Mouse (Mus musculus) left cerebral cortex, adult 9 months (tissue): ENCODE measurements at regions not wholly inside any gene's neighbourhood (a gene's known extent, or its start where the extent isn't known, plus 50 kb on each side); places are given as distances from the start of the nearest gene placed in this dataset.

Source experiments
- DNase-seq, 2 experiments: peaks; one replicate each; pipeline ENCODE4 v3.0.0; 2022; ENCODE audit warnings: low spot score in 2 of 2

DNA sequence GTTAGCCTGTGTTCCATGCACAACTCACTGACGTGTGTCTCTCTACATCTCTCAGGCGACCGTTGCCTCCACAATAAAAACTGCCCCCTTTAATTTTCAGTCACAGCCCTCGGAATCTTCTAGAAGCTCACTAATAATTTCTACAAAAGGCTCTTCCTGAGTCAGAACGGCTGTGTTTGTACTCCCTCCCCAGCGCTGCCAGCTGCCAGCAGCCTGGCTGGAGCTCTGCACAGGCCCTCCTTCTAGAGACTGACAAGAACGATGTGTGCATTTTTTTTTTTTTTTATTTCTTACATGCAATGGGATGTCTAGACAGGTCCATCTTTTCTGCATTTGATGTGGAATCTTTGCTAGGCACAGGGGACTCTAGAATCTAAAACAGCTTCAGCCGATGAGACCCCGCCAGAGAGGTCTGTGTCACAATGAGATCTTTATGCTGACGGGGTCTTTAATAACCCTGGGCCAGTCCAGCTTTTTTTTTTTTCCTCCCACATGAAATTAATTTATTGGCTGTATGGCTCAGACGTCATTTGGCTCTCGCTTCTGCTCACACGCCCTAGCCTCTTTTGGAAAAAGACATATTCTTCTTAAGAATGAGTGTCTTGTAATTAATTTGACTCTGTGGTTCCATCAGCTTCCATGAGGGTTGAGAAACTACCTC is 185.8 kb upstream of the Zfp507 start:
- DNase-seq, result no peak

DNA sequence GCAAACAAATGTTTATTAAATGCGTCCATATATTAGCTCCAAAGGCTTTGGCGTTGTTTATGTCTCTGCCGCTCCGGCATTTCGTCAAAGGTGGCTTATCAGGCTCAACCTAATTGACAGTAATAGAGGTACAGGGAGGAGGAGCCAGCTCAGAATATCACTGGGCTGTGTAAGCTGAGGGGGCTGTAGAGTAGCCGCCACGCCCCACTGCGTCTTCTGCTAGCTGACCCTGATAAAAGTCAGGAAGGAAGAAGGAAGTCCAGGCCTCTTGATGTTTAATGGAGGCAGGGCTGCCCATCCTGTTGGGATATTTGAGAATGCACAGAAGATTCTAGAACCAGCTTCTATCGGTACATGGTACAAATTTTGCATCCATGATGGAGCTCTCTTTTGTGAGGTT is 175.2 kb upstream of the Zfp507 start:
- DNase-seq, result no peak

DNA sequence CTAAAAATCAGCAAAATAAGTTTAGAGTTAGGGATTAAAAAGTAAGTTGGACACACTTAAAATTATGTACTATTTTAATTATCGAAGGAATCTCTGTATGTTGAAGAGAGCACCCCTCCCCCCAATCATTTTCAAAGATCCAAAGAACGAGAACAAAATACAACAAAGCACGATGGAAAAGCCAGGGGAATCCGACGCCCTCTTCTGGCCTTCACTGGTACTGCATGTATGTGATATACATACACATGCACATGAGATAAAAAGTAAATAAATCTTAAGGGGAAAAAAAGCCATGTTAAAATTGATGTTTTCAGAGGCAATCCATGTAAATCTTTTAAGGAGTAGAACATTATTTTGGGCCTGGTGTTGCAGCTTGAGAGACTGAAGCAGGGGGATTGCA is 155.9 kb upstream of the Zfp507 start:
- DNase-seq, result no peak

DNA sequence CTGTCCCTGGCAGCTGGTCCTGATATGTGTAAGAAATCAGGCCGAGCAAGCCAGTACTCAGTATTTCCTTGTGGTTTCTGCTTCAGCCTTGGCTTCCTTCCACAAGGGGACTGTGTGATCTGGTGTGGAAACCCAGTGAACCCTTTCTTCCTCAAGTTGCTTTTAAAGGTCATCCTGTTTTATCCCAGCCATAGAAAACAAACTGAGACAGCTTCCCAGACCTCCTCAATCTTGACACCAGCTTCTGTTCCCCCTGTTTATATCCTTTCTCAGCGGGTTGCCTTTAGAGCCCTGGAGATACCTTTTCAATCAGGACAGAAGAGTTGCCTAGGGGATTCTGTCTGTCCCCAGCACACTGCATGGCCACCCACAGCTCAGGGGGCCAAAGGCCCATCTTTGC is 155.2 kb upstream of the Zfp507 start:
- DNase-seq, result no peak

DNA sequence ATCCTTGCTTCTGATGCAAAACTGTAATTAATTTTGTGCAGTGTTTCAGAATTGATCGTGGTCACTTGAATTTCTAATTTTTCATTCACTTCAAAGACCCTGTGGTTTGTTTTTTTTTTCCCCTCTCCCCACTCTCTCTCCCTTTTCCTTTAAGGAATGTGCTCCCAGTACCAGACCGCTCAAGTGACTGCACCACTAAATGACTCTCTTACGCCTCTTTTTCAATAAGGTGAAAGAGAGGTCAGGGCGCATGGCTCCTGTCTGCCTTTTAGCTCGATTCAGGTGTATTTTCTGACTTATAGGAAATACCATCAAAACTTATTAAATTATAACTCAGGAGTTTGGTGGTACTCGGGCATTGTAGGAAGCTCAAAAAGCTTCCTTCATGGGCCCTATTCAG is 146.0 kb upstream of the Zfp507 start:
- no peak for DNase-seq

DNA sequence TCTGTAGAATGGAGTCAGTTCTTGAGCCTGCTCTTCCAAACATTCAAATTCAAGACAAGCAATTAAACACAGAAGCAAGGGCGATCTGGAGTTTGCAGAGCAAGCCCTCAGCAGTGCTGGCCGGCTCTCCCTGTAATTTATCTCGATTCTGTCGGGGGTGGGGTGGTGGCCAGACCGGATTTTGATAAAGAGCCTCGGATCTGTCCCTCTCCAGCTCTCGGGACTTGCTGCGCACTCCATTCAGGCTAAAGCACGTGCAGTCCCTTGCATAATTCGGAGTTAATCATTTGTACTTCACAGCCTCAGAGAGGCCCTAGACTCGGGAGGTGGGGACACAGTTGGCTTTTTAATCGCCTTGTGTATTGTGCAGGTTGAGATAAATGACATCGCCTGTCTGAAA is 145.6 kb upstream of the Zfp507 start:
- DNase-seq, result no peak

DNA sequence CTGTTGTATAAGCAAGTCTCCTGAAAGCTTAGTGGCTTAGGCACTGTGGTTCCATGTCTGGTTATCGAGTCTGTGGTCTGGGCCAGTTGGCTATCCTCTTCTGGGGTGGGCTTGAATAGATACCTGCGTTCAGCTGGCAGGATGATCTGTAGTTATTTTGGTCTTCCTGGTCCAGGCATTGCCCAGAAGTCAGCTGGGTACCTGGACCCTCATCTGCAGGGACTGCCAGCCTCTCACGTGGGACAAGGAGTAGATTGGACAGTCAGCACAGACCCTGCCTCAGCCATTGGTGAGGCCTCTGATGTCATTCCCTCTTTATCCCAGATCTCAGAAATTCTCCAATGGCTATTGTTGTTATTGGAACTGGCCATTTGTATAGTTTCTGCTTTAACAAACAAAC is 138.3 kb upstream of the Zfp507 start:
- no peak for DNase-seq

DNA sequence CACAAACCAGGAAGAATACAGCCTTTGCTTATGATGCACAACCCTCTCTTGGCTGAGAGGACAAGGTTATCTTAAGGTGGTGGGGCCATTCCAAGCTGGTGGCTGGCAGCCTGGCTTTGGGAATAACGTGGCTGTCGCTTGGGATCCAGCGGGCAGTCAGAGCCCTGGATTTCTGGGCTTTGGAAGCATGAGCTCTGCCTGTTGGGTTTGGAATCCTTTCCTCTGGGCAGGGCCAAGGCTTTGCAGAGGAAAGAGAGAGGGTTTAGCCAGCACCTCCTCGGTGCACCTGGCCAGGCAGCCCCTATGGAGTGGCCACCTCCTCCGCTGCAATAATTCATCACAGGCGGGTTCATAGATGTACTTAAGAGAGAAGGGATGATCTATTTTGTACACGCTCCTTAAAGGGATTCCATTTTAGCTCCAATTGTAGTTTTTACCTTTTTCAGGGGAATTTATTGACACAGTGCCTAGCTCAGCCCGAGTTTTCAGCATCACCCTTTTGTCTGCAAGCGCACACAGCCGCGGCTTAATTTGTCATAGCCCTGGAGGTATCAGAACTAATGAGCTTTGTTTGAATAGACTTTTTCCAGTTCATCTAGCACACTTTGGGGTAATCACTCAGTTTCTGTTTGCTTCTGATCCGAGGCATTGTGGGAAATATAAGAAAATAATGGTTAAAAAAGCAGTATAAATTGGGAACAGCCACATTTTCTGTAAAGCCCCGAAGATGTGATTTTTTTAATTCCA is 135.5 kb upstream of the Zfp507 start:
- no peak for DNase-seq

DNA sequence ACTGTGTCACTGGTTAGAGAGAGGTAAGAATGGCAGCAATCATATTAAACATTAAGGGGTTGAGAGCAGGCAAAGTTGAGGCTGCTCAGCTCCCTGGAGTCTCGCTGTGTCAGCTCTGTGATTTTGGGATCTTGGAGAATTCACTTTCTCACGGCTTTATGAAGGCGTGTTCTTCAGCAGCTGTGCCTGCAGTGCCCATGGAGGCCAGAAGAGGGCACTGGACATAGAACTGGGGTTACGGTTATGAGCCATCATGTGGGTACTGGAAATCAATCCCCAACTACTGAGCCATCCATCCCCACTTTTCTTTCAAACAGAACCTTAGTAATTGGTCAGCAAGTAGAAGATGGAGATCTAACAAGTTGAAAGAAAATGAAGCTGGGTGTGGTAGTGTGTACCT is 123.9 kb upstream of the Zfp507 start:
- DNase-seq, result no peak

DNA sequence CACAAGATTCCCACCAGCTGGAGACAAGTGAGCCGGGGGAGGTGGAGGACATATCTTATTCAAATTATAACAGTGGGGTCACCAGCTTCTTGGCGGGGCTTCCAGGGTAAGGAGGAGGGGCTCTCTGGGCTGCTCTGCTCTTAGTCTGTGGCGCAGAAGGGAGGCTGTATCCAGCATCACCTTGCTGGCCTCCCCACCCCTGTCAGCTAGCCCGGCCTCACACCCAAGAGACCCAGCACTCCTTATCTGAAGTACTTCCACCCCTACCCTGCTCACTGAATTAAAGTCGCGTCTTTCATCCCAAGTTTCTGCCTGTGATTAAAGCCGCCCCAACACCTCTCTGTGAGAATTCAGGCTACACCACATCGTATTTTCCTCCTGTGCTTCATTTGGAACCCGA is 119.8 kb upstream of the Zfp507 start:
- DNase-seq, result no peak

DNA sequence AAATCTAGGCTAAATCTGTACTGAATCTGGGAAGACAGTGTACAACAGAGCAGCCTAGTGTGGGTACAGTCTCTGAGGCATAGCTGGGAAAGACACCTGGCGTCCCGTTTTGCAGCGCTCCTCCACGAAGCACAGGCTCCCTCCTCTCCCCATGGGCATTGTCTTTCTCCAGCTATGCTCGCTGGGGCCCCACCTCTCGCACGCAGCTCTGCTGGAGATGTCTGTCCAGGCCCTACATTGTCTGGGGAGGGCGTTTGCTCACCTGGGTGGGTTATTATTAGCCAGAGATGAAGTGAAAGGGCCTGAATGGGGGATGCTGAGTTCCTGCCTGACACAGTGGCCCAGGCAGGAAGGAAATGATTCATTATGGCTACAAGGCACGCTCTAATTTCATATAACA is 118.1 kb upstream of the Zfp507 start:
- no peak for DNase-seq

DNA sequence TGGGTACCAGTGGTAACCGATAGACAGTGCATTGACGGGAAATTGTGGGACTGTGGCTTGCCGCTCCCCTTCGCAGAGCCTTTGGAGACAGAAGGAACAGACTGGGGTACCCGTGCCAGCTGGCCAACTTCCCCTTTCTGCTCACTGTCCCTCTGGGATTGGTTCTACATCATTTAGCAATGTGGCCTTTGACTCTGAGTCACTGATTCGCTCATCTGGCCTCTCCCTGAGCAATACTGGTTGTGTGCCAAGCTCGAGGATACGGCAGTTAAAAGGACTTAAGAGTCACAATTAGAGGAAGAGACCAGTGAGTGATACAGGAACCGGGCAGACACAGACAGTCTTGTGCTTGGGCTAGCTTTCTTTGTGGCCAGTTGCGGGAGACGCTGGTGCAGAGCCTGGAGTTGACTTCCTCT is 117.4 kb upstream of the Zfp507 start:
- no peak for DNase-seq

DNA sequence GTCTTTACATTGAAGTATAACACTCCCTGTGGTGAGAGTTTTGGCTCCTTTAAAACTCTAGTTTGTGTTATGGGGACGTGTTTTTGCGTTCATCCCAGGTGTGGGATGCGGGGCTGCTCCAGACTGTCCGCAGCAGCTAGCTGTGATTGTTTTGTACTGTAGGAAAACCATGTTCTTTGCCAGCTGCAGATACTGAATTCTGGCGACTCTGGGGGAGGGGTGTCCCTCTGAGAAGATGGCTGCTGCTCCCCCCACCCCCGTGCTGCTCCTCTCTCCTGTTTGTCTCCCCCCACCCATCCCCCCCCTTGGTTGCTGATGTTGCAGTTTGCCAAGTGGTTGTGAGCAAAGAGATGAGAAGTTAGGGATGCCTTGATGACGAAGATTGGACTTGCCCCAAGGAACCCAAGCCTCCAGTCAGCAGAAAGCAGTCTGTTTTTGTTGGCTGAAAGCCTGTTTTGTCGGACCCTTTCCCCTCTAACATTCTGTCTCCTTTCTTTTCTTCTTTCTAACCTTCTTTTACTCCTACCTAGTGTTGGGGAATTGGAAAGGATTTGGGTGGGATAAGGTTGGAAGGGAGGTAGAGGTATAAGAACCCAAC is 107.4 kb upstream of the Zfp507 start:
- no peak for DNase-seq

DNA sequence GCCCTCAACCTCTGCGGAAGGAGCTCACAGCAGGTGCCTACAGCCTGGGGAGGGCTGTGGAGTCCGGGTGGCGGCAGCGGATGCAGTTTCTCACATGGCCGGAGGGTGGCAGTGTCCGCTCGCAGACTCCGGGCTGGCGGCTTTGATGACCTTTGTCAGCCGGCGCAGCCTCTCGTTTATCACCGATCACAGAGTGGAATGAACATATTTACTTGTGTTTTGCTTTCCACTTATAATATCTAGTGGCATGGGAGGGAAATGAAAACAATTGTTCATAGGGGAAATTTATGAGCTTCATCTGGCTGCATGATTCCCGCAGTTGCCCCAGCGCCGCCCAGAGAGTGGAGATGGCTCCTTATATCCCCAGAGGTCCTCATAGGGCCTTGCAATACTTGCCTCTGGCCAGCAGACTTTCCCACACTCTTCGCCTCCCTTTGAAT is 99.2 kb upstream of the Zfp507 start:
- DNase-seq, result peak in 1 of 2 experiments; percentile 75

DNA sequence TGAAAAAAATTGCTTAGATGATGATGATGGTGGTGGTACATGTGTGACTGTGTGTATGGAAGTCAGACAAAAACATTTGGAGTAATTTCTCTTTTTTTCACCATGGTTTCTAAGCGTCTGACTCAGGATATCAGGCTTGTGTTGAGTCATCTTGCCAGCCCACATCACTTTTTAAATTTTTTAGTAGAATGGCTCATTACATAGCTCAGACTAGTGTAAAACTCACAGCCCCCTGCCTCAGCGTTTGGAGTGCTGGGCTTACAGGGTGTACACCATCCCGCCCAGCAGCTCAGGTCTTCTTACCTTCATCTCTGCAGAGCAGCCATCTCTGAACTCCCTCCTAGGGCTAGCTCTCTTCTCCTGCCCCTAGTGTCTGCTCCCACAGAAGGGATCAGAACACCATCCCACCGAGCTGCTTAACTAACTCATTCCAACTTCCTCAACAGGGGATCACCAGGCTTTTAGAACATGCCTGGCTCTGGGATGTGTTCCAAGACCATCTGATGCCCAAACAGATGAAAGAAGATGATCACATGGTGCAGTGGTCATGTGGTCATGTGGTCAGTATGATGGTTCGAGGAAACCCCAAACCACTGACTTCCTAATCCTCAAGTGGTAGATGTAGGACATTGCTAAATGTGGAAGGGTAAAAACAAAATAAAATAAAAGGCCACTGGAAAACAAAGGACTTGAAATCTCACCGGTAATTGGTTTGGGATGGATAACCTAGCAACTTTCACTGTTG is 96.1 kb upstream of the Zfp507 start:
- DNase-seq, result no peak

DNA sequence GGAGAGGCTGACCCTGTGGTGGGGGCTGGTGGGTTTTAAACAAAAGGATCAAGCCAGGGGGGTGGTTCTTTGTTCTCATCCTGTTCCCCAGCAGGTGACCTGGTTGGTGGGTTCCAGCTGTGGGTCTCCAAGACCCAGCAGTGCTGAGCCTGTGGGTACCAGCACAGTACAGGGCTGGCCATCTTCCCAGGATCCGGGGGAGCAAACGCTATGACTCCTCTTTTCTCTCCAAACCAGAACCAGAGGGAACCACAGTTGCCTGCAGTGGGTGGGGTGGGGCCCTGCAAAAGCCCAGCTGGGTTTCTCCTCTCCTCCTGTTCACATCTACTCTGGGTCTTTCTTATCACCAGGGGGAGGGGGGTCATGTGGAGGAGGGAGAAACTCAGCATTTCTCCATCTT is 90.5 kb upstream of the Zfp507 start:
- peak in 1 of 2 experiments; percentile 45 for DNase-seq

DNA sequence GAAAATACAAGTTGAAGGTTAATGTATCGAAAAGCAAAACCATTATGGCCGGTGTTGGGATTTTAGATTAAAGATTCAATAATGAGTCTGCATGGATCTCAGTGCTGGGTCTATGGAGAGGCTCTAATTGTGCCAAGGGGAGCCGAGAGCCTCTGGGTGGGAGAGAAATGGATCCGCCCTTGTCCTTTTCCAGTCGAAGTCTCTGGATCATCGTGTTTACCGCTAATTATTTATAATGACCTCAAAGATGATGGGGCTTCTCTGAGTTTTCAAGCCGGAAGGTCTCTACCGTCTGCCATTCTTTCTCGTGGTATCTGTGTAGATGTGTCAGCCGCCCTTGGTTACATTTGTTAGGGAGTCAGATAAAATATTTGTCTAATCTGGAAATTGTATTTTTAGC is 83.2 kb upstream of the Zfp507 start:
- DNase-seq, result no peak

DNA sequence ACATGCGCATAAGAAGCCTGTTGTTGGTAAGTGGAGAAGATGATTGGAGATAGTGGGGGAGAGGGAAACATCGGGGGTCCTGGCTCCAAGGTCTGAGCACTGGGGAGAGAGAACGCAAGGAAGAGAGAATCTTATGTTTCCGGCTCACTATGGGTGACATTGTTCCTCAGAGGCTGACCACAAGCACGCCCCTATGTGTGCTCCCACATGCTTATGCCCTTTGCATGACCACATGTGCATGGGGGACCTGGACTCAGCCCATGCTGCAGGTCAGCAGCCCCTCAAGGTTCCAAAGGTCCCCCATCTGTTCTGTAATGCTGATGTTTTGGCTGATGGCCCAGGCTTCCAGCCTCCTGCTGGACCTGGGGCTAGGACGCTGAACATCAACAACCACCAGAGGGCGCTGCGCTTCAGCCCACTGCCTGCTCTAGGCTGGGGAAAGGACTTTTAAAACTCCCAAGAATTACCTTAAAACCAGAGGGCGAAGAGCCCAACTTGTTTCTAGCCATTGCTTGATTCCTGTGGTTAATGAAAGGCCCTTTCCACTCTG is 77.0 kb upstream of the Zfp507 start:
- DNase-seq, result peak in 1 of 2 experiments; percentile 76

DNA sequence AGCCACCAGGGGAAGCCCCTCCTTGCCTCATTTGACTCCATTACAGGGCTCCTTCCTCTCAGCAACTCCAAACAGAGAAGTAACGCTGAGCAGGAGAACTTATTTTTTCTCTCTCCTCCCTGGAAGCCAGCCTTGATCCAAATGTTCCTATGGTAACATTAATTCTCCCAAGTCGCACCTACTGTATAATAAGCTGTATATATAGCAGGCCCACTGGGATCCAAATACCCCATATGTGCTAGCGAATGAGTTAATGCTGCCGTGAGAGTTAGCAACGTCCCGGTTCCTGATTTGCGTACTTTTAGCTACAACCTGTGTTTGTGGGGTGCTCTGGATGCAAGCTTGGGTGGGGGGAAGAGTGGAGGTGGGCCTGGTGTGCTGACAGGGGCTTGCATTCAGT is 75.4 kb upstream of the Zfp507 start:
- peak in 1 of 2 experiments; percentile 67 for DNase-seq

DNA sequence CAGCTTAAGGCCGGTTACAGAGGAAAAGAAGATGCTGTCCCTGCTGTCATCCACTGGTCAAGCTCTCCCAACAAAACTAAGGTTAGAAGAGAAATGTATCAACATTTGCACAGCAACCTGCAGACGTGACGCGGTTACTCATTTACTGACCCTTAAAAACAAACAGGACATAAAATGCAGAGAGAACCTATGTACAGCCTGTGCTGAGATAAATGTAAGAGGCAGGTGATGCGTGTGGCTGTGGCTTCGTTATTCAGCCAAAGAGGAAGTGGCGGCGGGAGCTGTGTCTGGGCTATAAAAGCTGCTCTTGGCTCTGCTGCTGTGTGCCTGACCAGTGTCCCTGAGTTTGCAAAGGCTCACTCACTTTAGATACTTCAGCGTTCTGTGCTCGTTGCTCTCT is 58.2 kb upstream of the Zfp507 start:
- no peak for DNase-seq

DNA sequence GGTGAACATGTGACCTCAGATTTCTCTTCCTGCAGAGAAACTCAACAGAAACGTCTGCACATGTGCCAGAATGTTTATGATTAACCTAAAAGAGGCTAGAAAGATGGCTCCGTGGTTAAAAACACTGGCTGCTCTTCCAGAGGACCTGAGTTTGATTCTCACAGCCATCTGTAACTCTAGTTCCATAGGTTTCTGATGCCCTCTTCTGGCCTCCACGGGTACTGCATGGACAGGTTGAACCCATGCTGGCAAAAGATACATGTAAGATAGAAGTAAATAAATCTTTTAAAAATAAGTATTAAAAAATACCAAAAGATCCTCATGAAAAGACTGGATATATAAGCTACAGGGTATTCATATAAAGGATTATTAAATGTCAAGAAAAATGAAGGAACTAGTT is 56.8 kb upstream of the Zfp507 start:
- DNase-seq, result no peak

DNA sequence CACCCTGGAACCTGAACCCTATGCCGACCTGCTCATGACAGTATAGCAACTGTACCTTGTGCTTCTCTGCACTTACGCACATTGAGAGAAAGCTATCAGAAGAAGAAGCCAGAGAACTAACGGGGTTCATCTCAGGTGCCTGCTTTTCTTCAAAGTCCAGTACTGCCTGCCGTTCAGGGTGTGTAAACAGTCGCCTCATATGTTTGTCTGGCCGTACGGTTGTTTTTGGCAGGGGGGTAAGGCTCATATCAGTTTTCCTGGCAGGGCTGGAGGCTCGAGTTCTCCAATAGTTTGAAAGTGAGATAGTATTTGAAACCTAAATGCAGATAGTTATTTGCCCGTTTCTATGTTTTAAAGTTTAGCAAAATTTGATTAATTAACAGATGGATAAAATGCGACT is 54.9 kb upstream of the Zfp507 start:
- no peak for DNase-seq
